Mouse (Mus musculus): ENCODE measurements around the gene Pgghg.

The Pgghg gene

GRCm38 (mm10) chr7:140941222-140942051 lies at the start of gene Pgghg:
Gene Pgghg, plus strand, starts transcription at chr7:140941391.
- DNase-seq, result peak; percentile 49 to 57

GRCm38 (mm10) chr7:140894031-140894430 lies 47.2 kb upstream of the Pgghg start:
- DNase-seq, result no peak

DNA sequence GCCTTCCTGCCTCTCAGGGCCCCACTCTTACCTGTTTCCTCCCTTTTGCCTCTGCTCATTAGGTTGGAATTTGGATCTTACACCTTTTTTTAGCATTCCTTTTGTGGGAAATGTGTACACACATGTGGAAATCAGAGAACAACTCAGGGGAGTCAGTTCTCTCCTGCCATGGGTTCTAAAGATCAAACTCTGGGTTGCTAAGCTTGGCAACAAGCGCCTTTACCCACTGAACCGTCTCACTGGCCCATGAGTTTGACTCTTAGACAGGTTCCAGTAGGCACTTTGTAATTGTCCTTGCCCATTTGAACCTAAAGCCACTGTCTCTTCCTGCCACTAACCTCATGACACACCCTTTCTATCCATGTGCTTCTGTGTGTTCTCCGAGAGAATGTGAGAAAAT lies 46.6 kb upstream of the Pgghg start:
- no peak for DNase-seq

DNA sequence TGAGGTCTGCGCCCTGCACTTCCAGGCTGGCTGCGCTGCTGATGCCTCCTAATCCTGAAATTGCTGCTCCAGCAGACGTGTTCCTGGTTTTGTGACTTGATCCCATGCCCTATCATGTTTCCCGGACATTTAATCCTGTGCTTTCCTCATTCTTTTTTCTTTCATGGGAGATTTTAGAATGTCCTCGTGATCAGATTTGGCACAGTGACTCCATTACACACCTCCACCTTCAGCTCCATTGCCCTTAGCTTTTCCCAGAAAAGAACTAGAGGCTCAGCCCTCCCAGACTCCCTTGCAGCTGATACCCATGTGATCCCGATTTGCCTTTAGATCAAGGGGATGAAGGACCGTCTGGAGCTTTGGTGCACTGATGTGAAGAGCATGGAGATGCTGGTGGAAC lies 43.3 kb upstream of the Pgghg start:
- no peak for DNase-seq

GRCm38 (mm10) chr7:140899121-140899520 lies 42.1 kb upstream of the Pgghg start:
- no peak for DNase-seq

- no peak for DNase-seq
Observed at GRCm38 (mm10) chr7:140900220-140900619, 41.0 kb upstream of the Pgghg start, which contains the start of gene Cox8b. Gene Cox8b, minus strand, starts transcription at chr7:140900446.

GRCm38 (mm10) chr7:140902036-140902875 lies 38.9 kb upstream of the Pgghg start:
- DNase-seq, result no peak

GRCm38 (mm10) chr7:140903212-140903611 lies 38.0 kb upstream of the Pgghg start:
- DNase-seq, result peak; percentile 67 to 83

DNA sequence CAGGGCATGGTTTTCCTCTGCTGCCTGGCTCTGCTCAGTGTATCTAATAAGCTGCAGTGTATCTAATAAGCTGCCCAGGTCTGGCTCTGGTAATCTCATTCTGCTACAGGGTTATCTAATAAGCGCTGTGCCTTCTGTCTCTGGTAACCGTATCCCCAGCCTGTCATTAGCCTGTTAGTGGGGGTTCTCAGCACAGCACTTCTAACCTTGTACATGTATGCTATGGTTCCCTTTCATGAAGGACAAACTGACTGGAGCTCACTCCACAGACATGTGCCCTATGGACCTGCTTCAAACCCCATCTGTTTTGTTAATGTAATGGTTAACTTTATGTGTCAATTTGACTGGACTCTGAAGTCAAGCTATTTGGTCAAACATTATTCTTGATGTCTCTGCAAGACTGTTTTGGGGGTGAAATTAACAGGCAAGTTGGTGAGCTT lies 35.5 kb upstream of the Pgghg start:
- DNase-seq, result no peak

DNA sequence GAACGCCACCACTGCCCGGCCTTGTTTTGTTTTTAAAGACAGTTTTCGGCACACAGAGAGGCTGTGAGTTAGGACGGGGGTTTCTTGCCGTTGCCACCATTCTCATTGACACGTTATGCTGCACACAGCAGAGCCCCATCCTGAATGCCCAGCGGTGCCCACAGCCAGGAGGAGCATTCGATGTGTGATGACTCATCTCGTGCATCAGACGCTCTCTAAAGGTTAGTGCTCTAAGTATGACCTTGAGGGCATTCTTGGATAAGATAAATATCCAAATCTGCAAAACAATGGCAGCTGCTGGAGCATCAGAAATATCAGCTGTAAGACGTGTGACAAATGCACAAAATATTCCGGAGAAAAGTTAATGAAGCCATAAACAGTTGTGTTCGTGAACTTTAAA lies 34.1 kb upstream of the Pgghg start:
- no peak for DNase-seq

DNA sequence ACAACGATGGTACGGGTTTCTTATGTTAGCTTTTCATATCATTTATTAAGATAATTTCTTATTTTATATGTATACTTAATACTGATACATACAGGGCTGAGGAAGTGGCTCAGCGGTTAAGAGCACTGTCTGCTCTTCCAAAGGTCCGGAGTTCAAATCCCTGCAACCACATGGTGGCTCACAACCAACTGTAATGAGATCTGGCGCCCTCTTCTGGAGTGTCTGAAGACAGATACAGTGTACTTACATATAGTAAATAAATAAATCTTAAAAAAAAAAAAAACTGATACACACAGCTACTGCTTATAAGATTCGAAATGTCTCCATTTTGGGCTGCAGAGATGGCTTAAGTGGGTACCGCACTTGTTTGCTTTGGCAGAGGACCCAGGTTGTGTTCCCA lies 33.5 kb upstream of the Pgghg start:
- no peak for DNase-seq

DNA sequence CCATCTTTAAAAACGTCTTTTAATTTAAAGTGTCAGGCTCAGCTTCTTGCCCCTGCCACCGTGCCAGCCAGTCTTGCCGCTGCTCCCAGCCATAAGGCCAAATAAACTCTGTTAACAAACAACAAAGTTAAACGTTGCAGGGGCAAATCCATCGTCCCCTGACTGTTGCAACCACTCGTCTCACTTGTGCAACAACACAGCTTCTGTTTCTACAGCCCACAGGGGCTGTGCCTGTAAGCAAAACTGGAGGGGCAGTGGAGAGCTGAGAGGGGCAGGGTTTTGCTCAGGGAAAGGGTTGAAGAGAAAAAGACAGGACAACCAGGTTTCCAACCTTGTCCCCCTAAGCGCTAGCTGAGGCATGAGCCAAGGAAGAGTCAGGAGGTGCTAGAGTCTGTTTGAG lies 33.0 kb upstream of the Pgghg start:
- DNase-seq, result no peak

- peak; percentile 69 to 78 for DNase-seq
Observed at GRCm38 (mm10) chr7:140908634-140909107, 32.5 kb upstream of the Pgghg start.

DNA sequence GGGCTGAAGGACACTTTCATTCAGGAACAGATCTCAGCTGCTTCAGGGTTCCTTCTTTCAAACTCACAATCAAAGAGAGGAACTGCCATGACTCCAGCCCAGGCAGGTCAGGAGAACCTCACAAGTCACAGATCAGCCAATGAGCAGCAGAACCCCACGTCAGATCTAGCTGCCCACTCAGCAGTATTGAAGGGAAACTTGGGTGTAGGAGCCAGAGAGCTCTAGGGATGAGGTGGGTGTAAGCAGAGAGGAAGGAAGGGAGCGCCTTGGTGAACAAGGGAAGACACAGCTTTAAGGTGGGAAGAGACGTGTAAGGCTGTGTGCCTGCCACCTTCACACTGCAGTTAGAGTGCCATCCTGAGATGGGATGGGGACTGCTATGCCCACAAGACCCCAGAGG lies 28.9 kb upstream of the Pgghg start:
- no peak for DNase-seq

DNA sequence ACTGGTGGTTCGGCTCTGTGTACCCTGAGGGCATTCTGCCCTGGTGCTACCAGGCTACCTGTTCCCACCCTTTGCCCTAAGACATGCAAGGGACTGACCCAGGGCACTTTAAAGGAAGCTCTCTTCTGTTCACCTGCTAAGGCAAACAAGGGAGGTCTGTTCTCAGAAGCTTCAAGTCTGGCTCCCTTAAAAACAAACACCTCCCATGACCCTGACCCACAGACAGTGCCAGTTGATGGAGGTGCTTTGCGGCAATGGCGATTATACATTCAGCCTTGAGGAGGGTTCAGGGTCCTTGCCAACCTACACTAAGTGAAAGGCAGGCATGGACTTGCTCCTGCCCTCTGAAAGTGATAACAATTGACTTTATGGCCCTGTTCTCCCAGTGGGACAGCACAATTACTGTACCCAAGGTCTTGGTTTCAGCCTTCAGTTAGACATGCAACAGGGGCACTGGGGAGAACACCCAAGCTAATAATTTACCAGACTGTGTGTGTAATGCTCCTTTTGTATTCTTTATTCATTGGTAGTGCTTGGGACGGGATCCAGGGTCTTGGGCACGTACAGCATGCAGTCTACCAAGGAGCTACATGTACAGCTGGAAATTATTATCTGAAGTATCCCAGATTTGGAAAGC lies 28.2 kb upstream of the Pgghg start:
- DNase-seq, result no peak

GRCm38 (mm10) chr7:140914031-140914690 lies 27.0 kb upstream of the Pgghg start:
- no peak for DNase-seq

- no peak for DNase-seq
Observed at GRCm38 (mm10) chr7:140919911-140920310, 21.3 kb upstream of the Pgghg start.

GRCm38 (mm10) chr7:140920418-140921029 lies 20.7 kb upstream of the Pgghg start, which contains the start of gene Nlrp6:
Gene Nlrp6, plus strand, starts transcription at chr7:140920902.
- DNase-seq, result no peak

GRCm38 (mm10) chr7:140921225-140921975 lies 19.8 kb upstream of the Pgghg start:
- DNase-seq, result no peak

DNA sequence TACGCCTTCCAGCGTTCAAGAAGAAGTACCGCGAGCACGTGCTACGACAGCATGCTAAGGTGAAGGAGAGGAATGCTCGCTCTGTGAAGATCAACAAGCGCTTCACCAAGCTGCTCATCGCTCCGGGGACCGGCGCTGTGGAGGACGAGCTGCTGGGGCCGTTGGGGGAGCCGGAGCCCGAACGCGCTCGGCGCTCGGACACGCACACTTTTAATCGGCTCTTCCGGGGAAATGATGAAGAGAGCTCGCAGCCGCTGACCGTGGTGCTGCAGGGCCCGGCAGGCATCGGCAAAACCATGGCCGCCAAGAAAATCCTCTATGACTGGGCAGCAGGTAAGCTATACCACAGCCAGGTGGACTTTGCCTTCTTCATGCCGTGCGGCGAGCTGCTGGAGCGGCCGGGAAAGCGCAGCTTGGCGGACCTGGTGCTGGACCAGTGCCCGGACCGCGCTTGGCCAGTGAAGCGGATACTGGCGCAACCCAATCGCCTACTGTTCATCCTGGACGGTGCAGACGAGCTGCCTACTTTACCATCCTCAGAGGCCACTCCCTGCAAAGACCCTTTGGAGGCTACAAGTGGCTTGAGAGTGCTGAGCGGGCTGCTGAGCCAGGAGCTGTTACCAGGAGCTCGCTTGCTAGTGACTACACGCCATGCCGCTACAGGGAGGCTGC lies 18.7 kb upstream of the Pgghg start:
- DNase-seq, result peak; percentile 85 to 90
